Mouse (Mus musculus): ENCODE data around the gene Tbx18. TPM values are rescaled to one million over a fixed set of nuclear protein-coding genes. Genes with fewer than 3 reads are reported as not detected.

Tbx18 gene
- total RNA-seq, 2 experiments from 2014 or later = not detected

- ATAC-seq (ENCODE audit: poor library complexity, severe bottlenecking) = no peak
These were observed 9.3 kb downstream of the Tbx18 start for GRCm38 (mm10) chr9:87721793-87722192.

- ATAC-seq (ENCODE audit: poor library complexity, severe bottlenecking) = no peak
These were observed 20.7 kb downstream of the Tbx18 start for GRCm38 (mm10) chr9:87710360-87710759.

- 0 out of 2 replicates have a peak, but pooled peaks have one; percentile 47 for ATAC-seq (ENCODE audit: poor library complexity, severe bottlenecking)
These were observed 22.9 kb downstream of the Tbx18 start for GRCm38 (mm10) chr9:87708151-87708550.

- no peak for ATAC-seq (ENCODE audit: poor library complexity, severe bottlenecking)
These were observed 28.8 kb downstream of the Tbx18 start for GRCm38 (mm10) chr9:87702267-87702666.

- ATAC-seq (ENCODE audit: poor library complexity, severe bottlenecking) = no peak
These were observed 44.1 kb downstream of the Tbx18 start for GRCm38 (mm10) chr9:87686981-87687380.

GRCm38 (mm10) chr9:87682247-87682646, 48.8 kb downstream of the Tbx18 start:
- ATAC-seq (ENCODE audit: poor library complexity, severe bottlenecking) = no peak
